Mouse (Mus musculus) hindbrain, embryonic 12.5 days (tissue): Measurements from ENCODE around the gene Insr. TPM values are rescaled to one million over a fixed set of nuclear protein-coding genes. Genes with fewer than 3 reads are reported as not detected.

Experiments used
- microRNA-seq: library from miRNA; unstranded; fragments of <30 nt; microRNA quantifications from one replicate; pipeline ENCODE4, GENCODE M21; 2017
- polyA plus RNA-seq: library from polyadenylated mRNA; unstranded; fragments of >200 nt; fragmentation: Nextera tagmentation; extraction: Ambion mirVana; gene quantifications from 2 replicates; pipeline ENCODE4 v1.2.1, GENCODE M21; 2016

Gene Insr
- polyA plus RNA-seq, 1 experiment from 2014 or later: 49.0 TPM

Small RNA genes lying within 50 kb of the gene (microRNA-seq; reads per million reads assigned to microRNA genes)
- gene Gm25775: not detected

Other genes with a start within 250 kb of the Insr start
- gene A430078G23Rik, start 73.8 kb upstream of the Insr start, polyA plus RNA-seq: not detected in 2 replicates
- gene Arhgef18, start 113.4 kb upstream of the Insr start, polyA plus RNA-seq: 13.7 and 15.6 TPM in 2 replicates
- gene Pex11g, start 188.1 kb upstream of the Insr start, polyA plus RNA-seq: 3.7 and 4.3 TPM in 2 replicates
- gene Tex45, start 191.2 kb upstream of the Insr start, polyA plus RNA-seq: not detected in 2 replicates
- 77.9 and 79.9 TPM in 2 replicates for gene Zfp358, start 213.5 kb upstream of the Insr start, polyA plus RNA-seq
- 79.5 and 83.2 TPM in 2 replicates for gene Mcoln1, start 220.8 kb upstream of the Insr start, polyA plus RNA-seq
- gene Pnpla6, start 235.8 kb upstream of the Insr start, polyA plus RNA-seq: 32.6 and 38.9 TPM in 2 replicates